Mouse (Mus musculus): ENCODE data around the gene Ehd3. TPM values are rescaled to one million over a fixed set of nuclear protein-coding genes. Genes with fewer than 3 reads are reported as not detected.

The Ehd3 gene
- polyA plus RNA-seq, 1 experiment from 2014 or later, result 3.1 TPM

- no peaks in the 10 kb centered on the region for H3K27me3 ChIP-seq (ENCODE audit: control insufficient read depth, insufficient read depth, low read length)
- 72% methylated on average over 4 of the region's 4 CpGs for WGBS
These were observed 18.3 kb downstream of the Ehd3 start for GRCm38 (mm10) chr17:73822255-73822654.

GRCm38 (mm10) chr17:73823121-73824021 is 19.4 kb downstream of the Ehd3 start:
- no peak overlapping the region for H3K27ac ChIP-seq (ENCODE audit: low read length)
- H3K9ac ChIP-seq (ENCODE audit: low read length), result no peak overlapping the region
- H3K27me3 ChIP-seq (ENCODE audit: control insufficient read depth, insufficient read depth, low read length), result no peaks in the 10 kb centered on the region
- H3K4me2 ChIP-seq (ENCODE audit: low read depth, low read length), result no peak overlapping the region
- ATAC-seq (replicated peaks; ENCODE audit: extremely low read depth, insufficient read depth, low FRiP score), result no peak
- no peak overlapping the region for H3K4me3 ChIP-seq (ENCODE audit: low read length)
- H3K9me3 ChIP-seq (replicated peaks; ENCODE audit: control insufficient read depth, low read length), result no peaks in the 10 kb centered on the region
- 71% methylated on average over 17 of the region's 17 CpGs for WGBS
- H3K4me1 ChIP-seq (ENCODE audit: control insufficient read depth, insufficient read depth, low read length), result 0 out of 2 replicates have a peak, but pooled peaks cover 8% of the 10 kb centered on the region
- H3K36me3 ChIP-seq (ENCODE audit: control insufficient read depth, insufficient read depth), result 0 out of 2 replicates have a peak, but pooled peaks cover 4% of the 10 kb centered on the region

More at GRCm38 (mm10) chr17:73822255-73822654, 18.3 kb downstream of the Ehd3 start:
- 0 out of 2 replicates have a peak, but pooled peaks cover 8% of the 10 kb centered on the region for H3K4me1 ChIP-seq (ENCODE audit: control insufficient read depth, insufficient read depth, low read length)
- no peaks in the 10 kb centered on the region for H3K9me3 ChIP-seq (replicated peaks; ENCODE audit: control insufficient read depth, low read length)
- H3K27ac ChIP-seq (ENCODE audit: low read length), result no peak overlapping the region
- no peak overlapping the region for H3K9ac ChIP-seq (ENCODE audit: low read length)
- ATAC-seq (replicated peaks; ENCODE audit: extremely low read depth, insufficient read depth, low FRiP score), result no peak
- H3K36me3 ChIP-seq (ENCODE audit: control insufficient read depth, insufficient read depth), result 0 out of 2 replicates have a peak, but pooled peaks cover under 1% of the 10 kb centered on the region
- no peak overlapping the region for H3K4me2 ChIP-seq (ENCODE audit: low read depth, low read length)
- no peak overlapping the region for H3K4me3 ChIP-seq (ENCODE audit: low read length)

GRCm38 (mm10) chr17:73824022-73824340 is 20.0 kb downstream of the Ehd3 start:
- H3K9me3 ChIP-seq (replicated peaks; ENCODE audit: control insufficient read depth, low read length), result no peaks in the 10 kb centered on the region
- H3K4me1 ChIP-seq (ENCODE audit: control insufficient read depth, insufficient read depth, low read length), result 0 out of 2 replicates have a peak, but pooled peaks cover 8% of the 10 kb centered on the region
- 0 out of 2 replicates have a peak, but pooled peaks cover 4% of the 10 kb centered on the region for H3K36me3 ChIP-seq (ENCODE audit: control insufficient read depth, insufficient read depth)
- H3K27ac ChIP-seq (ENCODE audit: low read length), result no peak overlapping the region
- WGBS, result 39% methylated on average over 6 of the region's 6 CpGs
- H3K4me2 ChIP-seq (ENCODE audit: low read depth, low read length), result no peak overlapping the region
- H3K4me3 ChIP-seq (ENCODE audit: low read length), result no peak overlapping the region
- no peak overlapping the region for H3K9ac ChIP-seq (ENCODE audit: low read length)
- no peak for ATAC-seq (replicated peaks; ENCODE audit: extremely low read depth, insufficient read depth, low FRiP score)
- H3K27me3 ChIP-seq (ENCODE audit: control insufficient read depth, insufficient read depth, low read length), result no peaks in the 10 kb centered on the region; the same call in 1 of the 2 replicates

- H3K4me3 ChIP-seq (ENCODE audit: low read length), result no peak overlapping the region
- no peak for ATAC-seq (replicated peaks; ENCODE audit: extremely low read depth, insufficient read depth, low FRiP score)
- 82% methylated on average over 6 of the region's 6 CpGs for WGBS
These were observed 22.2 kb downstream of the Ehd3 start for GRCm38 (mm10) chr17:73826106-73826505.

GRCm38 (mm10) chr17:73827446-73827845 is 23.5 kb downstream of the Ehd3 start:
- Histone ChIP-seq H3K27me3 (ENCODE audit: control insufficient read depth, insufficient read depth, low read length) (no peaks in the 10 kb centered on the region; the same call in 1 of the 2 replicates), H3K9ac (ENCODE audit: low read length) (no peak overlapping the region), H3K36me3 (ENCODE audit: control insufficient read depth, insufficient read depth) (0 out of 2 replicates have a peak, but pooled peaks cover 4% of the 10 kb centered on the region), H3K27ac (ENCODE audit: low read length) (no peak overlapping the region), H3K4me2 (ENCODE audit: low read depth, low read length) (no peak overlapping the region), H3K4me1 (ENCODE audit: control insufficient read depth, insufficient read depth, low read length) (0 out of 2 replicates have a peak, but pooled peaks cover 3% of the 10 kb centered on the region), H3K9me3 (replicated peaks; ENCODE audit: control insufficient read depth, low read length) (no peaks in the 10 kb centered on the region), H3K4me3 (ENCODE audit: low read length) (no peak overlapping the region)
- 93% methylated on average over 11 of the region's 11 CpGs for WGBS
- no peak for ATAC-seq (replicated peaks; ENCODE audit: extremely low read depth, insufficient read depth, low FRiP score)

More at GRCm38 (mm10) chr17:73826106-73826505, 22.2 kb downstream of the Ehd3 start:
- no peak overlapping the region for H3K4me2 ChIP-seq (ENCODE audit: low read depth, low read length)
- H3K9ac ChIP-seq (ENCODE audit: low read length), result no peak overlapping the region
- 0 out of 2 replicates have a peak, but pooled peaks cover 3% of the 10 kb centered on the region for H3K4me1 ChIP-seq (ENCODE audit: control insufficient read depth, insufficient read depth, low read length)
- H3K27ac ChIP-seq (ENCODE audit: low read length), result no peak overlapping the region
- H3K36me3 ChIP-seq (ENCODE audit: control insufficient read depth, insufficient read depth), result 0 out of 2 replicates have a peak, but pooled peaks cover 4% of the 10 kb centered on the region
- no peaks in the 10 kb centered on the region; the same call in 1 of the 2 replicates for H3K27me3 ChIP-seq (ENCODE audit: control insufficient read depth, insufficient read depth, low read length)
- no peaks in the 10 kb centered on the region for H3K9me3 ChIP-seq (replicated peaks; ENCODE audit: control insufficient read depth, low read length)

- WGBS, result 84% methylated on average over 1 of the region's 1 CpGs
- Histone ChIP-seq H3K4me1 (ENCODE audit: control insufficient read depth, insufficient read depth, low read length) (no peaks in the 10 kb centered on the region; the same call in 1 of the 2 replicates), H3K27me3 (ENCODE audit: control insufficient read depth, insufficient read depth, low read length) (no peaks in the 10 kb centered on the region; the same call in 1 of the 2 replicates), H3K9me3 (replicated peaks; ENCODE audit: control insufficient read depth, low read length) (no peaks in the 10 kb centered on the region), H3K4me3 (ENCODE audit: low read length) (no peak overlapping the region), H3K27ac (ENCODE audit: low read length) (no peak overlapping the region), H3K4me2 (ENCODE audit: low read depth, low read length) (no peak overlapping the region), H3K9ac (ENCODE audit: low read length) (no peak overlapping the region), H3K36me3 (ENCODE audit: control insufficient read depth, insufficient read depth) (0 out of 2 replicates have a peak, but pooled peaks cover 4% of the 10 kb centered on the region)
- no peak for ATAC-seq (replicated peaks; ENCODE audit: extremely low read depth, insufficient read depth, low FRiP score)
These were observed 26.6 kb downstream of the Ehd3 start for GRCm38 (mm10) chr17:73830511-73830910.

- no peaks in the 10 kb centered on the region; the same call in 1 of the 2 replicates for H3K4me1 ChIP-seq (ENCODE audit: control insufficient read depth, insufficient read depth, low read length)
- H3K27me3 ChIP-seq (ENCODE audit: control insufficient read depth, insufficient read depth, low read length), result no peaks in the 10 kb centered on the region; the same call in 1 of the 2 replicates
- 71% methylated on average over 4 of the region's 4 CpGs for WGBS
- no peak overlapping the region for H3K4me3 ChIP-seq (ENCODE audit: low read length)
- no peaks in the 10 kb centered on the region for H3K9me3 ChIP-seq (replicated peaks; ENCODE audit: control insufficient read depth, low read length)
- no peak overlapping the region for H3K4me2 ChIP-seq (ENCODE audit: low read depth, low read length)
- no peak for ATAC-seq (replicated peaks; ENCODE audit: extremely low read depth, insufficient read depth, low FRiP score)
- H3K36me3 ChIP-seq (ENCODE audit: control insufficient read depth, insufficient read depth), result 0 out of 2 replicates have a peak, but pooled peaks cover 4% of the 10 kb centered on the region
- no peak overlapping the region for H3K27ac ChIP-seq (ENCODE audit: low read length)
- no peak overlapping the region for H3K9ac ChIP-seq (ENCODE audit: low read length)
These were observed 27.5 kb downstream of the Ehd3 start for GRCm38 (mm10) chr17:73831427-73831826.

- Histone ChIP-seq H3K27ac (ENCODE audit: low read length) (no peak overlapping the region), H3K4me1 (ENCODE audit: control insufficient read depth, insufficient read depth, low read length) (no peaks in the 10 kb centered on the region; the same call in 1 of the 2 replicates), H3K36me3 (ENCODE audit: control insufficient read depth, insufficient read depth) (no peaks in the 10 kb centered on the region), H3K4me2 (ENCODE audit: low read depth, low read length) (no peak overlapping the region), H3K9me3 (replicated peaks; ENCODE audit: control insufficient read depth, low read length) (no peaks in the 10 kb centered on the region), H3K9ac (ENCODE audit: low read length) (no peak overlapping the region), H3K27me3 (ENCODE audit: control insufficient read depth, insufficient read depth, low read length) (no peaks in the 10 kb centered on the region; the same call in 1 of the 2 replicates), H3K4me3 (ENCODE audit: low read length) (no peak overlapping the region)
- 91% methylated on average over 1 of the region's 1 CpGs for WGBS
- no peak for ATAC-seq (replicated peaks; ENCODE audit: extremely low read depth, insufficient read depth, low FRiP score)
These were observed 29.0 kb downstream of the Ehd3 start for GRCm38 (mm10) chr17:73832901-73833300.

GRCm38 (mm10) chr17:73833474-73833873 is 29.5 kb downstream of the Ehd3 start:
- Histone ChIP-seq H3K9ac (ENCODE audit: low read length) (no peak overlapping the region), H3K9me3 (replicated peaks; ENCODE audit: control insufficient read depth, low read length) (no peaks in the 10 kb centered on the region), H3K27me3 (ENCODE audit: control insufficient read depth, insufficient read depth, low read length) (no peaks in the 10 kb centered on the region; the same call in 1 of the 2 replicates), H3K36me3 (ENCODE audit: control insufficient read depth, insufficient read depth) (no peaks in the 10 kb centered on the region), H3K4me2 (ENCODE audit: low read depth, low read length) (no peak overlapping the region), H3K27ac (ENCODE audit: low read length) (no peak overlapping the region), H3K4me1 (ENCODE audit: control insufficient read depth, insufficient read depth, low read length) (no peaks in the 10 kb centered on the region; the same call in 1 of the 2 replicates), H3K4me3 (ENCODE audit: low read length) (no peak overlapping the region)
- WGBS, result 80% methylated on average over 3 of the region's 3 CpGs
- ATAC-seq (replicated peaks; ENCODE audit: extremely low read depth, insufficient read depth, low FRiP score), result no peak
